Mouse (Mus musculus) heart, adult 2 months (tissue): ENCODE results near the gene Marcks.

Experiments used
- CTCF ChIP-seq: fragments of 200-600 bp; IDR thresholded peaks from 2 replicates; pipeline ENCODE4 v1.8.1; 2022; ENCODE audit warnings: antibody characterized with exemption, mild to moderate bottlenecking, moderate library complexity
- POLR2A ChIP-seq: fragments of 200-500 bp; IDR thresholded peaks from 2 replicates; pipeline ENCODE4 v1.6.1; 2011; ENCODE audit warnings: mild to moderate bottlenecking, low read depth, low read length, control low read depth; ENCODE audit not compliant: insufficient read depth

GRCm38 (mm10) chr10:37135951-37136751 lies 2.6 kb downstream of the Marcks start:
- TF ChIP-seq CTCF = no peak
- TF ChIP-seq POLR2A = no peak
